Mouse (Mus musculus) embryonic facial prominence, embryonic 14.5 days (tissue): Measurements from ENCODE around the gene Sfxn3. TPM values are rescaled to one million over a fixed set of nuclear protein-coding genes. Genes with fewer than 3 reads are reported as not detected.

Experiments
- ATAC-seq: fragments of 200-750 bp; cut with Nextera tagmentation; 2 replicates; pipeline ENCODE4 v1.8.0; 2017; ENCODE audit warnings: low read depth, moderate number of reproducible peaks, moderate TSS enrichment
- DNase-seq: peaks from one replicate; pipeline ENCODE4 v3.0.0-alpha.2; 2015; ENCODE audit warnings: low spot score
- H3K27ac ChIP-seq: fragments of 300-500 bp; sonication (generic); replicated peaks from 2 replicates; pipeline ENCODE4 v1.5.1; 2014; ENCODE audit warnings: low read depth, mild to moderate bottlenecking, low read length, moderate library complexity
- H3K27me3 ChIP-seq: fragments of 300-500 bp; sonication (generic); replicated peaks from 2 replicates; pipeline ENCODE4 v1.6.1; 2014; ENCODE audit warnings: low read length; ENCODE audit not compliant: control insufficient read depth, insufficient read depth
- H3K36me3 ChIP-seq: fragments of 300-500 bp; sonication (generic); 2 replicates; pipeline ENCODE4 v1.6.1; 2014; ENCODE audit warnings: low read length, mixed read lengths; ENCODE audit not compliant: control insufficient read depth, insufficient read depth
- H3K4me1 ChIP-seq: fragments of 300-500 bp; sonication (generic); 2 replicates; pipeline ENCODE4 v1.6.1; 2014; ENCODE audit warnings: antibody characterized with exemption, low read length; ENCODE audit not compliant: control insufficient read depth, insufficient read depth
- H3K4me2 ChIP-seq: fragments of 300-500 bp; sonication (generic); 2 replicates; pipeline ENCODE4 v1.6.1; 2014; ENCODE audit warnings: low read depth, mild to moderate bottlenecking, low read length, moderate library complexity, mixed read lengths
- H3K4me3 ChIP-seq: fragments of 300-500 bp; sonication (generic); 2 replicates; pipeline ENCODE4 v1.5.1; 2014; ENCODE audit warnings: low read depth, mild to moderate bottlenecking, low read length
- H3K9ac ChIP-seq: fragments of 300-500 bp; sonication (generic); 2 replicates; pipeline ENCODE4 v1.6.1; 2014; ENCODE audit warnings: low read depth, mild to moderate bottlenecking, low read length, moderate library complexity, mixed read lengths
- H3K9me3 ChIP-seq: fragments of 300-500 bp; sonication (generic); 2 replicates; pipeline ENCODE4 v1.6.1; 2016; ENCODE audit warnings: low read length; ENCODE audit not compliant: control insufficient read depth
- WGBS: fragments of 180-500 bp; shearing (Covaris S2); extraction: QIAGEN DNeasy Blood & Tissue Kit; methylation state at CpG from one replicate; pipeline ENCODE4 v1.1.7; 2014; 5-methylcytosine and 5-hydroxymethylcytosine counted together
- polyA plus RNA-seq: library from polyadenylated mRNA; unstranded; fragments of >200 nt; fragmentation: Nextera tagmentation; extraction: Ambion mirVana; gene quantifications from 2 replicates; pipeline ENCODE4 v1.2.1, GENCODE M21; 2014

Gene Sfxn3
- polyA plus RNA-seq, 1 experiment from 2014 or later, result 31.1 TPM

GRCm38 (mm10) chr19:45007425-45008191 lies 39.7 kb upstream of the Sfxn3 start:
- Histone ChIP-seq H3K4me1 (peaks cover 13% of the 10 kb centered on the region), H3K9ac (peak overlapping the region; percentile 82), H3K27me3 (no peaks in the 10 kb centered on the region), H3K36me3 (peaks cover 55% of the 10 kb centered on the region), H3K9me3 (no peaks in the 10 kb centered on the region), H3K4me2 (peak overlapping the region; percentile 95), H3K4me3 (peak overlapping the region; percentile 90), H3K27ac (no peak overlapping the region)
- WGBS, result 91% methylated on average over 20 of the region's 20 CpGs
- no peak for DNase-seq
- no peak for ATAC-seq

- Histone ChIP-seq H3K4me2 (no peak overlapping the region), H3K9ac (no peak overlapping the region), H3K36me3 (peaks cover 34% of the 10 kb centered on the region), H3K4me3 (no peak overlapping the region), H3K27me3 (no peaks in the 10 kb centered on the region), H3K9me3 (no peaks in the 10 kb centered on the region), H3K27ac (no peak overlapping the region), H3K4me1 (peaks cover 25% of the 10 kb centered on the region)
- DNase-seq (no peak), ATAC-seq (no peak)
- WGBS, result 87% methylated on average over 4 of the region's 4 CpGs
Observed at GRCm38 (mm10) chr19:45010646-45011045, 36.7 kb upstream of the Sfxn3 start.

GRCm38 (mm10) chr19:45012219-45012618 lies 35.1 kb upstream of the Sfxn3 start:
- Histone ChIP-seq H3K4me3 (no peak overlapping the region), H3K36me3 (peaks cover 34% of the 10 kb centered on the region), H3K4me1 (peaks cover 22% of the 10 kb centered on the region), H3K4me2 (no peak overlapping the region), H3K27me3 (no peaks in the 10 kb centered on the region), H3K27ac (0 out of 2 replicates have a peak overlapping the region, but pooled peaks have one; percentile 99), H3K9ac (peak overlapping the region; percentile 38; the same call in 1 of the 2 replicates), H3K9me3 (no peaks in the 10 kb centered on the region)
- DNase-seq, result no peak
- ATAC-seq, result no peak
- 67% methylated on average over 8 of the region's 8 CpGs for WGBS

- ATAC-seq (no peak), DNase-seq (peak; percentile 60)
- Histone ChIP-seq H3K27ac (peak overlapping the region; percentile 99), H3K4me1 (peaks cover 19% of the 10 kb centered on the region), H3K36me3 (peaks cover 34% of the 10 kb centered on the region), H3K27me3 (no peaks in the 10 kb centered on the region), H3K9me3 (no peaks in the 10 kb centered on the region), H3K9ac (peak overlapping the region; percentile 38; the same call in 1 of the 2 replicates), H3K4me3 (no peak overlapping the region), H3K4me2 (no peak overlapping the region)
- WGBS, result 22% methylated on average over 6 of the region's 6 CpGs
Observed at GRCm38 (mm10) chr19:45012636-45013035, 34.7 kb upstream of the Sfxn3 start.

- Histone ChIP-seq H3K4me3 (no peak overlapping the region), H3K4me2 (peak overlapping the region; percentile 70; the same call in 1 of the 2 replicates), H3K36me3 (peaks cover 26% of the 10 kb centered on the region), H3K9ac (0 out of 2 replicates have a peak overlapping the region, but pooled peaks have one; percentile 1), H3K4me1 (peaks cover 19% of the 10 kb centered on the region), H3K9me3 (no peaks in the 10 kb centered on the region), H3K27ac (peak overlapping the region; percentile 99), H3K27me3 (no peaks in the 10 kb centered on the region)
- 37% methylated on average over 6 of the region's 6 CpGs for WGBS
- no peak for ATAC-seq
- DNase-seq, result peak; percentile 63
Observed at GRCm38 (mm10) chr19:45013581-45014225, 33.6 kb upstream of the Sfxn3 start.

GRCm38 (mm10) chr19:45014335-45014971 lies 32.9 kb upstream of the Sfxn3 start, which contains the start of gene Lzts2:
TSS of gene Lzts2 (plus strand) at chr19:45014414.
- DNase-seq (peak; percentile 77), ATAC-seq (peak; percentile 9; the same call in 1 of the 2 replicates)
- peaks cover 22% of the 10 kb centered on the region for H3K36me3 ChIP-seq
- peak within 1 kb of the TSS; percentile 74 for H3K9ac ChIP-seq
- H3K27ac ChIP-seq, result peak within 1 kb of the TSS; percentile 99
- H3K4me2 ChIP-seq, result peak within 1 kb of the TSS; percentile 70
- H3K9me3 ChIP-seq, result no peaks in the 10 kb centered on the region
- peak within 1 kb of the TSS; percentile 63 for H3K4me3 ChIP-seq
- H3K4me1 ChIP-seq, result peaks cover 23% of the 10 kb centered on the region
- H3K27me3 ChIP-seq, result no peaks in the 10 kb centered on the region
- WGBS, result 12% methylated on average over 10 of the region's 10 CpGs

GRCm38 (mm10) chr19:45014981-45015402 lies 32.3 kb upstream of the Sfxn3 start:
- Histone ChIP-seq H3K27ac (peak overlapping the region; percentile 99), H3K9me3 (no peaks in the 10 kb centered on the region), H3K36me3 (peaks cover 17% of the 10 kb centered on the region), H3K4me3 (peak overlapping the region; percentile 63), H3K9ac (peak overlapping the region; percentile 74), H3K4me2 (peak overlapping the region; percentile 70), H3K4me1 (peaks cover 29% of the 10 kb centered on the region), H3K27me3 (no peaks in the 10 kb centered on the region)
- ATAC-seq, result no peak
- peak; percentile 55 for DNase-seq
- WGBS, result 0% methylated on average over 17 of the region's 25 CpGs

GRCm38 (mm10) chr19:45015518-45016281 lies 31.6 kb upstream of the Sfxn3 start:
- Histone ChIP-seq H3K27ac (peak overlapping the region; percentile 99), H3K9ac (peak overlapping the region; percentile 74), H3K36me3 (peaks cover 10% of the 10 kb centered on the region; the same call in 1 of the 2 replicates), H3K4me3 (peak overlapping the region; percentile 63), H3K4me2 (peak overlapping the region; percentile 70), H3K9me3 (no peaks in the 10 kb centered on the region), H3K4me1 (peaks cover 36% of the 10 kb centered on the region), H3K27me3 (no peaks in the 10 kb centered on the region)
- ATAC-seq, result 0 out of 2 replicates have a peak, but pooled peaks have one; percentile 8
- DNase-seq, result peak; percentile 70
- WGBS, result under 1% methylated on average over 23 of the region's 34 CpGs
